Mouse (Mus musculus) yolk sac, embryonic 10.5 days (tissue): ENCODE results near the gene Tmcc2.
A peak's percentile ranks its signal among the peaks of the same experiment; 100 is the strongest.

Experiments
- DNase-seq: peaks from one replicate; pipeline ENCODE4 v3.0.0-alpha.2; 2017; ENCODE audit warnings: low spot score

Gene Tmcc2

DNA sequence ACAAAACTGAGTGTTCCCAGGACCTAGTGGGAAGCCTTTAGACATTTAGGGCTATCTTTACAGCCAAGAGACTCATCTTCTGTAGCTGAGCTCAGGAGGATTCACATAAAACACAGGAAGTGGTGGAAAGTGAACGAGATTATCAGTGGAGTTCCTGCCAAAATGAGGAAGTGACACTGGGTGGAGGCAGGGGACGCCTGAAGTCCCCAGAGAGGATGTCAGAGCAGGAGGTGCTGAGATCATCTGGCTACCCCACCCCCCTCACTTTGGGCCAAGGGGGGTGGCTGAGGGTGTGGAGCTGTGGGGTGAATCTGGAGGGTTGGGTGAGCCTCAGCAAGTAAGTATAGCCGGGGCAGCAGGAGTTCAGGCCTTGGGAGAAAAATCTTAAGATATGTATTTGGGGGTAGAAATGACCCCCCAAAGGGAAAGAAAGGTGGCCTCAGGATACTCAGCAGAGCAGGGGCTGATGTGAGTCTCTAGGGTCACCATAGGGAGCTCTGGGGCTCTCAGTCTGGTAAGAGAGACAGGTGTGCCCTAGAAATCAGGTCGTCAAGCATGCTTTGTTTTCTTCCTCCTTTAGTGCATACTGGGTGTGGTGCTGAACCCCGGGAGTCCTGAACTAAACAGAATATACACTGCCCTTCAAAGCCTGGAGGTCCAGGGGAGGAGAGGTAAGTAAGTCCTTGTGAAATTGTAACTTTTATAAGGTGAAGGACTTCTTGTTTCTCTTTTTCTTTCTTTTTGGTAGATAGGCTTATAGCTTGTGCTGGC lies 49.2 kb downstream of the Tmcc2 start:
- no peak for DNase-seq

DNA sequence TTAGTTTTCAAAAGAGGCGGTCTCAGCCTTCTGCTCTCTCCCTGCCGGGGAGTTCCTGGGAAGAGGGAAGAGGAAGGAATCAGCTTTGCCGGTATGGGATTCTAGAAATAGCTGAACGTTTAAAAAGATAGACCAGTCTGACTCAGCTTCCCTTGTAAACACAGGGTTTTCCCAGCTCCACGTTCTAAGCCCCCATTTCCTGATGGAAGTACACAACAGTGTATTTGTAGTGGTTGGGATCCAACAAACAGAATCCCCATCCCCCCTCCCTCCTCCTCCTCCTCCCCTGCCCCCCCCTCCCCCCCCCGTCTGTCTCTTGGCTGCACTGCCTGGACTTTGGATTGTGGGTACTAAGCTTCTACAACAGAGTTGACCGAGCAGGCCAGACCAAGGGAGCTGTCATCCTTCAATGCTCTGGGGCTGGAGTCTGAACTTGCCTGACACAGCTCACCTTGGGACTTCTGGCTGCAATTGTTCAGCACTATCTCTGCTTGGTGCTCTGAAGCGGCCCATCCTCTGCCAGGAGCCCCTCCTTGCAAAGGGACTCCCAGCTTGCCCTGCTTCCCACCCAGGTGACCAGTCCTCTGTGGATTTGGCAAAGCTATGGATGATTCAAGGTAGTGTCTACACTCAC lies 52.9 kb downstream of the Tmcc2 start:
- peak; percentile 78 for DNase-seq

DNA sequence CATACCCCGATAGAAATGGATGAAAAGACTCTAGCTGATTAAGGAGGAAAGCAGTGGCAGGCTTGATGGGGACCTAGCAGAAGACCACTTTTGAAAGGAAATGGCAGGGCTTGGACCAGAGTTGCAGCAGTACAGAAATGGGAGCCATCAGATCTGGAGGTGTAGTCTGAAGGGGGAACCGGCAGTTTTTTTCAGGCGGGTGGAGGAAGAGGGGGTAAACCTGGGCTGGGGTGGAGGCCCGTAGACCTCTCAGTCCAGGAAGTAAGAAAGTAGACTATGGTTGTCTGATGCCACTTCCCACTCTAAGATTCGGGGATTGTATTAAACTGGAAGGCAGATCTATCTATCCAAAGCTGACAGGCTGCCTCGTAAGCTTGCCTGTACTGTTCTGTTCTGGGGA lies 54.2 kb downstream of the Tmcc2 start:
- no peak for DNase-seq

DNA sequence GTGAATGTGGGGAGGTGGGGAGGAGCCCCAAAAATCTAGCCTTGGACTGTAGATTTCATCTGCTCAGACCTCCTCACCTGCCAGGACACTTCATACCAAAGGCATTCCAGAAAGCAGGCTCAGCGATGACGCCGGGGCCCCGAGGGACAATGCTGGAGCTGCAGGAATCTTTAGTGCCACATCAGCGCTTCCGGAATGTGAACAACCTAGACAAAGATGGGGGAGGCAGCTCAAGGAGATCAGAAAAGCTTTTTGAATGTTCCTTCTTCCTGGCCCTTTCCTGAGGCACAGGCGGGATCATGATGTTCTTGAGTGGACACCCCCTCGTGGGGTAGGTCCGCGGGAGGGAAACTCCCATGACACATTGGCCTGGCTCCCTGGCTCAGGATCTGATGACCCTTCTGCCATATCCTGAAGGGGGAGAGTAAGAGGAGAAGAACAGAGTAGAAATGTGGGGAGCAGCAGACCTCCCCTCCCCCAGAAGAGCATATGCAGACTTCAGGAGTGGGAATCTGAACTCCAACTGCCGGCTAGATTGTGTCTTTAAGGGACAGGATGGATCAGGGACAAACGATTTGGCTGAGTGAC lies 55.6 kb downstream of the Tmcc2 start:
- DNase-seq = peak; percentile 71

DNA sequence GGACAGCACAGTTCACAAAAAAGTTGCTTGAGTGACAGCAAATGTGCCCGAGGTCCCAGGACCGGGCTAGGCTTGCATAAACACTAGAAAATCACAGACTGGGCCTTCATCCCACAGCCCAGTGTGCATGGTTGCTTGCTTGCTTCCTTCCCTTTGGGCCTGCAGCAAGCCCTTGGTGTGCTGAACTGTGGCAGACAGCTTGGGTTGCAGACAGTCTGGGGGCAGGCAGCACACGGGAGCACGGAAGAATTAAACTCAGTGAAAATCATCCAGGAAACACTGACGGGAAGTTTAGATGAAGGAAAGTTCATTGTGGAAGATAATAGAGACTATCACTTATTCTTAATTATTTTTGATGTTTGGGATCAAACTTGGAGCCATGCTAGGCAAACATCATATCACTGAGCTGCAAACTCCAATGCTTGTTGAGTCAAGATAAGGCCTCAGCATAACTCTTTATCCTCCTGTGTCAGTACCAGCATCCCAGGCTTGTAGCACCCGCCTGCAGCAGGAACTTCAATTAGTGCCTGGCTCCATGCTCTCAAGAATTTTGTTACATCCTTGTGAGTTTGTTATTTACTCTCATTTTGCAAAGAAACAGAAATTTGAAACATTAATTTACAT lies 56.8 kb downstream of the Tmcc2 start:
- DNase-seq = no peak

DNA sequence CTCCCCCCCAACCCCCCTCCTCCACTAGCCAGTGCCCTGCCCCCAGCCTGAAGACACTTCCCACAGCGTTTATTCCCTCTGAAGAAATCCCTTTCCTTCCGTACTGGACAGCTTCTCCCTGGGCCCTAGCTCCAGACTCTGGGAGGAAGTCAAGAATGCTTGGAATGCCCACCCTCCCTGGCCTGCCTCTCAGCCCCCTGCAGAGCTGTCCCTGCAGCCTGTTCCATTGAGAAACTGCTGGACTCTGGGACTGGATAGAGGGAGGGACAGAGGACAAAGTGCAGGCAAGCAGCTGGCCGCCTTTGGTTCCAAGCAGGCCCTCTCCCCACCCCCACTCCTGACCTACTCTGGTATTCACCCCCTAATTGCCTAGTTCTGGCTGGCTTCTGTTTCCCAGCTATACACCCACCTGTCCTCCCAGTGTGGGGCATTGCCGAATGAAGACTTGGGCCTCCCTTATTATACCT lies 57.4 kb downstream of the Tmcc2 start:
- peak; percentile 94 for DNase-seq

DNA sequence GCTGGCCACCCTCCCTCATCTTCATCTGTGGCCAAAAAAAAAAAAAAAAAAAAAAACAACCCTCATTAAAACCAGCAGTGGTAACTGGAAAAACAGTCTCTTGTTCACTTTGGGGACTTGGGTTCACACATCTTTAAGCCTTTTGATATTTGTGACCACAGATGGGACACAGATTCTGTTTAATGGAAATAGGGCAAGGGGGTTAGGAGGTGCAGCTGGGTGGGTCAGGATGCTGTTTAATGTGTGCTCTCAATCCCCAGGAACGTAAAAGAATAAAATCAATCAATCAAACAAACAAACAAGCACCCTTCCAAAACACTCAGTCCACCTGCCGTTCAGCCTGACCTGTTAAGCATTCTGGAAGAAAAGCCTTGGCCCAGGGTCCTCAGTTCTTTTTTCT lies 57.9 kb downstream of the Tmcc2 start:
- no peak for DNase-seq

DNA sequence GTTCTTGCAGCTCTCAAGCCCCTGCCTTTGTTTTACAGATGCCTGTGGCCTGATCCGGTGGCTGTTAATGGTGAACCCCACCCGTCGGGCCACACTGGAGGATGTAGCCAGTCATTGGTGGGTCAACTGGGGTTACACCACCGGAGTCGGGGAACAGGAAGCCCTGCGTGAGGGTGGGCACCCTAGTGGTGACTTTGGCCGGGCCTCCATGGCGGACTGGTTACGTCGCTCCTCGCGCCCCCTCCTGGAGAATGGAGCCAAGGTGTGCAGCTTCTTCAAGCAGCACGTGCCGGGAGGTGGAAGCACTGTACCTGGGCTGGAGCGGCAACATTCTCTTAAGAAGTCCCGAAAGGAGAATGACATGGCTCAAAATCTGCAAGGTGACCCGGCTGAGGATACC lies 59.8 kb downstream of the Tmcc2 start:
- DNase-seq = no peak

DNA sequence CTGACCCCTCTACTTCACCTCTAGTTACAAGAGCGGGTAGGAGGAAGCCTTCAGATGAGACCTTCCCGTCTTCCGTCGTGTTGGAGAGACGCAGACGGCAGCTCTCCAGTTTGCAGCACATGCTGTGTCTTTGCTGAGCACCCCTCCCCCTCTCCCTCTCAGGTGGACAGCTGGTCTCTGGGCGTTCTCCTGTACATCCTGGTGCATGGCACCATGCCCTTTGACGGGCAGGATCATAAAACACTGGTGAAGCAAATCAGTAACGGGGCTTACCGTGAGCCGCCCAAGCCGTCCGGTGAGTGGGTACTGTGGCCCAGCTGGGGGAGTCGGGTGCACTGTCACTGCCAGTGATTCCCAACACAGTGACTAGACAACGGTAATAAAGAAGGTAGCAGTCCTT lies 60.7 kb downstream of the Tmcc2 start:
- no peak for DNase-seq

DNA sequence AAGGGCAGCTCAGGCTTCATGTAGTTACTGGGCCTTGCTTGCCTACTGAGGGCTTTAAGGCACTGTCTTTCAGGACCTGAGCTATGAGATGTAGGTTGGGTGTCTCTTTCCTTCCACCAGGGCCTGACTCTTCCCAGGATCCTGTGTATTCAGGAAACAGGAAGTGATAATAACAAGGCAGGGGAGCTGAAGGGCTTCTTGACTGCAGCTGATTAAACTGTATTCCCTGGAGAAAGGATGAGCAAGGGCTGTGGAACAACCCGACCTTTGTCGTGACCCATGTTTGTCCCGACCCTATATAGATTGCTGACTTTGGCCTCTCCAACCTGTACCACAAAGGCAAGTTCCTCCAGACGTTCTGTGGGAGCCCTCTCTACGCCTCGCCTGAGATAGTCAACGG lies 61.4 kb downstream of the Tmcc2 start:
- DNase-seq = no peak

DNA sequence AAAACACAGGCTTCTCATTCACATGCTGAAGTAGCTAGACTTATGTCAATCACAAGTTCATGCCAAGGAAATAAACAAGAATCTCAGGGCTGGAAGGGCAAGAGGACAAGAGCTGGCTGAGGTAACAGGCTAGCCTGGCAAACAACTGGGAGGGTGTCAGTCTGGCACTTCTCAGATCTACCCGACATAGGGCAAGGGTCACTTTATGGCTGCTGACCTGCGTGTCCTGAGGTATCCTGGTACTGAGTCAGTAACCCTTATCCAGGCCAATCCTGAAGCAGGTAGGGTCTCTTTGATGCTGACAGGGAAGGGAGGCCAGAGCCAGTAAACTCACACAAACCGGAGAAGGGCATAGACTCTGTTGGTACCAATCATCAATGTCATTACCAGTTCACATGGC lies 62.5 kb downstream of the Tmcc2 start:
- DNase-seq = no peak

DNA sequence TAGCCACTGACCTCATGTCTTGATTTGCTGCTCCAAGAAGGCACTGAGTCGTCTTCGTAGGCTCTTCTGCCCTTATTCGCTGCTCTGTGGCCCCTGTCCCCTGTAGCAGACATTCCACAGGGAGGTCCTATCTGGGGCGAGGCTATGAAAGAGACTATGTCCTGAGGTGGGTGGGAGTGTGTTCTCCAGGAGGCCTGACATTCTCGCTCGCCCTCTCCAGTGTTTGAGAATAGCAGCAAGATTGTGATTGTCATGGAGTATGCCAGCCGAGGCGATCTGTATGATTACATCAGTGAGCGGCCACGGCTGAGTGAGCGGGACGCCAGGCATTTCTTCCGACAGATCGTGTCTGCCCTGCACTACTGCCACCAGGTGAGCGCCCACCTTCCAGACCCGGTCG lies 63.6 kb downstream of the Tmcc2 start:
- no peak for DNase-seq

DNA sequence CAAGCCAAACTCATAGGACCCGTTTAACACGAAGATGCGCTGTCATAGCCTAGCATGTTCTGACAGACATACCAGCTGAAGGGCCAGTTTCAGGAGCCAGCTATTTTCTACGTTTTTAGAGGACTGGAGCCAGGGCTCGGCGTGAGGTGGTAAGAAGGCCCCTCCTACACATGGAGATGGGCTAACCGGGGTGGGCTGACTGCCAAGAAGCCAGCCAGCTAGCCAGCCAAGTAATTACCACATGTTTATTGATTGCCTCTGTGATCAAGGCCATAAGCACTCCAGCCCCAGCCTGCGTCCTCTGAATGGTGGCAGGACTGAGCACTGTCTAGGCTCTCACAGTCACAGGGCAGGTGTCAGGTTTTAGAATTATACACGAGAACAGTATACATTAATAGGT lies 64.3 kb downstream of the Tmcc2 start:
- DNase-seq = no peak

DNA sequence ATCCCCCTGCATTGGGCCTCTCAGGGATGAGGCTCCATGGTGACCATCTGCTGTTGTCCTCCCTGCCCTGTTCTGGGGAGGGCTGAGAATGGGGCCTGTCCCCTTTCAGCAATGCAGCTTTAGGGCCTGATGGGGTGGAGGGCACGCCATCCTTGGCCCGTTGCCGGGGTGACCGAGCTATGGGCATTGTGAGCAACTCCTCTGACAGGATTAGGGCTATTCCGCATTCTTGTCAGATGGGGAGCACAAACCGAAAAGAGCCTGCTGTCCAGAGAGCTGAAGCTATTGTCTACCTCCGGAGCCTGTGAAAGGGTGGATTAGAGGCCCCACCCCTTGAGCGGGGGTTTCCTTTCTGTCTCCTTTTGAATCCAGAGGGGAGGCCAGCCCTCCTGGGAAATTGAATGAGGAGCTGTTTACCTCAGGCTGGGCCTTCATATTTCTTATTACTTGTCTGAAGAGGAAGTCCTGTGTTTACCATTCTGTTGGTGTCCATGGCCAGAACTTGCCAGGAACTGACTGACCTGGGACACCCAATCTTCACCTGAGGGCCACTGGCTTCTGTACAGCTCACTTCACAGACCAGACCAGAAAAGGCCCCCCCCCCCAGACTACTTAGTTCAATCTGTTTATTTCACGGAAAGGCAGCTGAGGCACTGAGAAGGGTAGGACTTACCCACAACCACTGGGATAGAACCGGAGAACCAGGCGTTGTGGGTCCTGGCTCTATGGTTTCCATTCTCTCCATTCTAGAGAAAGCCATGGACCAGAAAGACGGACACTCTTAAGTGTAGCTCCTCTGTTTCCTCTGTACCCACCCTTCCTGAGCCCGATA lies 68.2 kb downstream of the Tmcc2 start:
- peak; percentile 48 for DNase-seq

DNA sequence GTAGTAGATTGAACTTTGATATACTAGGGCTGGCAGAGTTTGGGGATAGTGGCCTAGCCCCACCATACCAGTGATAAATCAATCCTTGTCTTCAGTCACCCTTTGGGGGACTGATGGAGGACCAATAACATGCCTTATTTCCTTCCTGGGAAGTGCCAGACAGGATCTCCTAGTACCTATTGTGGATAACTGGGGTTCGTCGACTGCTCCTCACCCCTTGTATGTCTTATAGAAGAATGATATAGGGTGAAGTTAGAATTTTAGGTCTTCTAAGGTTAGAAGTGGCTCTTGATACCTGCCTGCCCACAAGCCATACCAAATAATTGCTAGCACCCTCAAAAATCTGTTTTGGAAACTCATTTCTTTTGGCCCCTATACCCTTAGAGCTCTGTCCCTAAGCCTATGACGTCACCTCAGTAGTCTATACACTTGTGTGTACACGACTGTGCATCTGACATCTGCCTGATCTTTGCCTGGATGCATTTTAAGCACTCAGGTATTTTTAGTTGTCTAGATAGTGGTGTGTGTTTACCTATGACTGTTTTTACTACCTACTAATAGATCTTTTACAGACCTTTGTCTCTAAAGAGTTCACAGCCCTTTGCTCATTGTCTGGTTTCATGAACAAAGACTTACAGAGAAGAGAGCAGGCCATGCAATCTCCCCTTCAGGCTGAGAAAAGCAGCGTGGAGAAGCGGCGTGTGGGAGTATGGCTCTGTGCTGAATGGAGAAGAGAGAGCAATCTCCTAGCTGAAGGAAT lies 69.1 kb downstream of the Tmcc2 start:
- no peak for DNase-seq

DNA sequence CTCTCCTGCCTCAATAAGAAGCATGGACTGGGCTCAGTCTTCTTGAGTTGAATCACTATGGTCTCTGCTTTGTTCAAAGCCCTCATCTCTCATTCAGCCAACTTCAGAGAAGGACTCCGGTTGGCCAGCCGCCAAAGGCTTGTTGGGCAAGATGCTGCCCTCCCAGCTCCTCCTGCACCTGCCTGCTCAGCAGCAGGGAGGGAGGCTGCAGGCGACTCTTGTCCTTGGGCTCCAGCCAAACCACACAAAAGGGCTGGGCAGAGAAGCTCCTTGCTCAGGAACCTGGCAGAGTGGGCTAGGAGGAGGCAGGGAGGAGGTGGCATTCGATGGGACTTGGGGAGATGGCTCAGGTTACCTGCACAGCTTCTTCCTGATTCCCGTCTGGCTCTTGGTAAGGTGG lies 71.8 kb downstream of the Tmcc2 start:
- DNase-seq = no peak

DNA sequence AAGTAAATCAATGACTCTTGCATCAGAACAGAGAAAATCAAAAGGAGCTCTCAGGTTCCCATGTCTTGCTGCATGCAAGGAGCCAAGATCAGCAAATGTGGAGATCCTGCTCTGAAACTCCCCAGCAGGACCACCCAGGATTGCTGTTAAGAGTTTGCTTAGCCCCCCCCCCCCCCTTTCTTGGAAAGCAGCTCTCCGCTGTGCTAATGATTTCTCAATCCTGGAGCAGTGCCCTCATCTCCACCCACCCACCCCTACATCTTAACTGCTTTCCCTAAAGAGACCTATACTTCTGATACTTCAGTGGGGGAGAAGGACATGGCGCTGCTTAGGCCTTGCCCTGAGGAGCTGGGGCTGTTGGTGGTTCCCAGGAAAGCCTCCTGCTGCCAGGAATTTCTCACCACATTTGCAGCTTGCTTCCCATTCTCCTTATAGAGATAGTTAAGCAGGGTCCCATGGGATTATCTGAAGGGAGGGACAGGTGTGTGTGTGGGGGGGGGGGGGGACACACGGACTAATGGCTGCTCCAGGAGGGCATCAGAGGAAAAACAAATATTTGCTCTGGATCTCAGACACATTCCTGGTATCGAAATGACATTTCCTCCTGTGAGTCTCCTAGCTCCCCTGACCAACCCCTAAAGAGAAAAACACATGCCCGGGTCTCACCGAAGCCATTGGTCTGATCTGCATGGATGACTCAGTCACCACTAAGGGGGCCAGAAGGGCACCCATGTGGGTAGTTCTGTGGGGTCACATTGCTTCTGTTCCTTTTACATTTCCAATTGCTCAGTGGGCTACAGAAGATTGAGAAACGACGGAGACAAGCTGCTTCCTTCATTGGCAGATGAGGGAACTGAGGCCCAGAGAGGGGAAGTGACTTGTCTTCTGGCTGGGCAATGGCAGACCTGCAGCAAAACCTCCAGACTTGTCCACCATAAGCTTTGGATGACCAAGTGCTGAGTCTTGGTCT lies 72.9 kb downstream of the Tmcc2 start:
- DNase-seq = peak; percentile 71

DNA sequence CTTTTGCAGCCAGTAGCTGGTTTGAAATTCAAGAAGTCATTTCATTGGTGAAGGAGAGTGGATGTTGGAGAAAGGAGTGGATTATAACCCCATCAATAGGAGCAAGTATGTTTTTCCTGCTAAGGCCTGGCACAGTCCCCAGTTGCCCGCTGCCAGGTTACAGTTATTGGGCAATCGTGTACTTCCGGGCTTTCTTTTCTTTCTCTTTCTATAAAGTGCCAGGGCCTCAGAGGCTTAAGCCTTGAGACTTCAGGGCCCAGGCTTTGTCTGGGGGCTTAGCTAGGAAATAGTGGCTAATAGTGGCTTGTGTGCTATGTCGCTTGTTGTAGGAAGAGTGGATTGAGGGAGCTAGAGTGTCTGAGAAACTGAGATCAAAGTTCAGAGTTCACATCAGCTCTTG lies 73.7 kb downstream of the Tmcc2 start:
- peak; percentile 62 for DNase-seq

DNA sequence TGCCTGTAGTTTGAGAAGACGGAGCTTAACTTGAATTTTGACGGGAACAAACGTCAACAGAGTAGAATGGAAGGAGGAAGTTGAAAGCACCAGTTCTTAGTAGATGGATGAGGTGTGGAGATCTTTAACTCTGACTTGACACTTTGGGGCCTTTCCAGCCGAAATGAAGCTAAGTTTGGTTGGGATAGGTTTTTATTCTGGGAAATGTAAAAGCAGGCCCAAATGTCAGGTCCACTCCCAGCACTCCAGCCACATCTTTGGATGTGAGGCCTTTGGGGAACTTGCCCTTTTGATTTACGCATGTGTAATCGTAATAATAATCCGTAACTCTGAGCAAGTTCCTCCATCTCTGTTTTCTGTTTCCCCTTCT lies 74.5 kb downstream of the Tmcc2 start:
- no peak for DNase-seq
